In the genomic region with DNA sequence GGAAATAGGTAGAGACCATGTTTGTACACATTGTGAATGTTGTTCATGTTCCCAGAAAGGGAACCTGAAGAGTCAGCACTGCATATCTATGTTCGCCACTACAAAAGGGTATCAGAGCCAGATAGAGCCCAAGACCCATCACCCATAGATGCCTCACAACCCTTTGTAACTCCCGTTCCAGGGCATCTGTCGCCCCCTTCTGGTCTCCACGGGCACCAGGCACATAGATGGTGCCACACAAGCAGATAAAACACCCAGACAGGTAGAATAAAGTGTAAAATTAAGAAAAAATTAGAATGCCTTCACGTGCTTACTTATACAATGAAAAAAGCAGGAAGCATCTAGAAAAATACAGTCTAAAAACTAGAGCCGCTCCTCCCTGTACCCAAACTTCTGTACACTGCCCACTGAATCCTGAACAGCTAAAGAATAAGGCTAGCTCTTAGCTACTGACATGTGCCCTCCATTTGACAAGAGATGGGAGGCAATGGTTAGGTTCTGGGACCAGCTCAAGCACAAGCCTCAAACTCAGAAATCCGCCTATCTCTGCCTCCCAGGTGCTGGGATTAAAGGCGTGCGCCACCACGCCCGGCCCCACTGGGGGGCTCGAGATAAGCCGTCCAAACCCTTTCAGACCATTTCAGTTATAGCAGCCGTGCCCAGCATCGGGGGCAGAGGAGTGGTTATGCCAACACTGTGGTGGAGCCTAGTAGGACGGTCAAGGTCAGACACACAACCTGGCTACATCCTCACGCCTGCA, we compare ENCODE assay signal across 8 mouse cellular contexts. TPM values are rescaled to one million over a fixed set of nuclear protein-coding genes. Genes with fewer than 3 reads are reported as not detected.
DNase-seq lines count a peak whose midpoint lies in the region; ATAC-seq and TF ChIP-seq lines count a peak whose summit lies in the region.

No protein-coding gene starts in this region.

- no peak for DNase-seq in heart, adult 9 months (ENCODE audit: low spot score in 2 of 2)
- DNase-seq in MEL (ENCODE audit: low read depth, low spot score) = peak; percentile 80
- no peak for DNase-seq in stomach, postnatal 0 days (ENCODE audit: low spot score)
- no peak for DNase-seq in gastrocnemius, postnatal 36 days
- DNase-seq in adrenal gland, adult 2 months = no peak

- H3K4me1 ChIP-seq in heart, embryonic 12.5 days (replicated peaks) = peaks cover 8% of the 10 kb centered on the region
- peaks cover 2 to 21% of the 10 kb centered on the region in 2 experiments; a peak in 3 of 4 replicates for H3K4me1 ChIP-seq in MEL (ENCODE audit: control insufficient read depth in 1 of 2, insufficient read depth in 2 of 2, low read length in 2 of 2)
- peaks cover 31% of the 10 kb centered on the region for H3K4me1 ChIP-seq in liver, embryonic 16.5 days (ENCODE audit: control insufficient read depth, low read depth, low read length)
- H3K4me1 ChIP-seq in stomach, postnatal 0 days (replicated peaks; ENCODE audit: control insufficient read depth, insufficient read depth) = no peaks in the 10 kb centered on the region

- peak; percentile 80 to 83 (median 83) for TF ChIP-seq CTCF in MEL (IDR thresholded peaks at IDR 0.05 in 2 of 3, conservative IDR thresholded peaks at IDR 0.05 in 1 of 3; ENCODE audit: control insufficient read depth in 1 of 3, insufficient read depth in 1 of 3, low read depth in 2 of 3, low read length in 3 of 3, poor library complexity in 1 of 3, severe bottlenecking in 1 of 3)
- TF ChIP-seq CTCF in stomach, postnatal 0 days (IDR thresholded peaks at IDR 0.05; ENCODE audit: low read depth) = peak; percentile 69

- H3K79me2 ChIP-seq in MEL (ENCODE audit: control insufficient read depth, insufficient read depth, low read length, poor library complexity) = no peaks in the 10 kb centered on the region

- peak overlapping the region; percentile 91 for H3K4me2 ChIP-seq in heart, embryonic 12.5 days
- peak overlapping the region; percentile 94 for H3K4me2 ChIP-seq in liver, embryonic 16.5 days (ENCODE audit: low read depth, low read length)
- peak overlapping the region; percentile 68 for H3K4me2 ChIP-seq in stomach, postnatal 0 days (replicated peaks; ENCODE audit: low read depth)

- TF ChIP-seq RAD21 in MEL (IDR thresholded peaks at IDR 0.05; ENCODE audit: low read depth, low read length) = peak; percentile 63

- peak; percentile 83 to 93 for TF ChIP-seq EP300 in MEL (IDR thresholded peaks at IDR 0.05; ENCODE audit: low read depth in 1 of 2, low read length in 2 of 2)
- no peak for TF ChIP-seq EP300 in stomach, postnatal 0 days (optimal IDR thresholded peaks at IDR 0.05)

- peak overlapping the region; percentile 6 for H3K27ac ChIP-seq in heart, embryonic 12.5 days (ENCODE audit: poor library complexity, severe bottlenecking)
- peak overlapping the region; percentile 91 for H3K27ac ChIP-seq in MEL (ENCODE audit: control insufficient read depth, low read depth, low read length)
- peak overlapping the region; percentile 93 for H3K27ac ChIP-seq in liver, embryonic 16.5 days (ENCODE audit: low read length)
- peak overlapping the region; percentile 35; the same call in 1 of the 2 replicates for H3K27ac ChIP-seq in stomach, postnatal 0 days (replicated peaks)

- peaks cover 2% of the 10 kb centered on the region; the same call in 1 of the 2 replicates for H3K9me3 ChIP-seq in heart, embryonic 12.5 days (replicated peaks)
- no peaks in the 10 kb centered on the region for H3K9me3 ChIP-seq in MEL (replicated peaks; ENCODE audit: insufficient read depth, low read length)
- no peaks in the 10 kb centered on the region for H3K9me3 ChIP-seq in liver, embryonic 16.5 days (replicated peaks; ENCODE audit: control insufficient read depth, low read length)
- H3K9me3 ChIP-seq in stomach, postnatal 0 days (ENCODE audit: control insufficient read depth, low read length) = no peaks in the 10 kb centered on the region

- TF ChIP-seq POLR2A in MEL (IDR thresholded peaks at IDR 0.05; ENCODE audit: control insufficient read depth in 1 of 2, insufficient read depth in 1 of 2, low read depth in 1 of 2, low read length in 2 of 2, poor library complexity in 1 of 2) = no peak

- H3K9ac ChIP-seq in heart, embryonic 12.5 days = peak overlapping the region; percentile 66
- peak overlapping the region; percentile 70 for H3K9ac ChIP-seq in MEL (ENCODE audit: control insufficient read depth, low read depth, low read length, poor library complexity, severe bottlenecking)
- peak overlapping the region; percentile 66 for H3K9ac ChIP-seq in liver, embryonic 16.5 days (ENCODE audit: low read depth, low read length)
- peak overlapping the region; percentile 43 for H3K9ac ChIP-seq in stomach, postnatal 0 days (ENCODE audit: low read length)

- ATAC-seq in heart, embryonic 12.5 days (ENCODE audit: insufficient number of reproducible peaks, low FRiP score) = peak; percentile 74
- ATAC-seq in granulocyte monocyte progenitor cell, adult 5-6 weeks (replicated peaks; ENCODE audit: poor library complexity, severe bottlenecking) = 0 out of 2 replicates have a peak, but pooled peaks have one; percentile 36
- peak; percentile 89 for ATAC-seq in liver, embryonic 16.5 days (ENCODE audit: low read depth)
- no peak; the same call in none of the 2 replicates for ATAC-seq in stomach, postnatal 0 days (ENCODE audit: low FRiP score, low TSS enrichment)

- 21% methylated on average over 17 of the region's 17 CpGs for WGBS in heart, embryonic 12.5 days
- WGBS in liver, embryonic 16.5 days (ENCODE audit: insufficient replicate concordance) = 24% methylated on average over 17 of the region's 17 CpGs
- WGBS in stomach, postnatal 0 days = 25% methylated on average over 17 of the region's 17 CpGs

- intact Hi-C loops in gastrocnemius, postnatal 36 days (cut with DNase I) = no loop called here

- H3K4me3 ChIP-seq in heart, embryonic 12.5 days = peak overlapping the region; percentile 47
- H3K4me3 ChIP-seq in MEL (ENCODE audit: control insufficient read depth in 1 of 2, insufficient read depth in 1 of 2, low read depth in 2 of 2, low read length in 2 of 2) = peak overlapping the region; percentile 57 to 58
- H3K4me3 ChIP-seq in liver, embryonic 16.5 days (ENCODE audit: low read depth, low read length) = peak overlapping the region; percentile 58
- peak overlapping the region; percentile 34 for H3K4me3 ChIP-seq in stomach, postnatal 0 days (ENCODE audit: low read depth, low read length)

- peaks cover 39% of the 10 kb centered on the region for H3K27me3 ChIP-seq in heart, embryonic 12.5 days (replicated peaks)
- H3K27me3 ChIP-seq in MEL (ENCODE audit: control insufficient read depth in 1 of 2, insufficient read depth in 2 of 2, low read length in 2 of 2) = no peaks in the 10 kb centered on the region
- no peaks in the 10 kb centered on the region for H3K27me3 ChIP-seq in liver, embryonic 16.5 days (ENCODE audit: control insufficient read depth, insufficient read depth, low read depth, low read length)
- H3K27me3 ChIP-seq in stomach, postnatal 0 days (ENCODE audit: control insufficient read depth, insufficient read depth, low read length) = no peaks in the 10 kb centered on the region

- no peaks in the 10 kb centered on the region for H3K36me3 ChIP-seq in heart, embryonic 12.5 days
- H3K36me3 ChIP-seq in MEL (ENCODE audit: control insufficient read depth in 1 of 2, insufficient read depth in 2 of 2, low read length in 2 of 2) = peaks cover 0 to 14% of the 10 kb centered on the region in 2 experiments; a peak in 2 of 4 replicates
- peaks cover 10% of the 10 kb centered on the region for H3K36me3 ChIP-seq in liver, embryonic 16.5 days (ENCODE audit: control insufficient read depth, insufficient read depth)
- H3K36me3 ChIP-seq in stomach, postnatal 0 days (ENCODE audit: control insufficient read depth, insufficient read depth, low read length) = no peaks in the 10 kb centered on the region

TF ChIP-seq in MEL, 35 proteins besides CTCF, POLR2A, EP300 and RAD21 (continues in another document):
- TF ChIP-seq SMC3 (IDR thresholded peaks at IDR 0.05; ENCODE audit: low read depth, low read length) (peak; percentile 61), TAL1 (IDR thresholded peaks at IDR 0.05; ENCODE audit: low read length) (peak; percentile 91), ETS1 (IDR thresholded peaks at IDR 0.05; ENCODE audit: low read depth, low read length) (peak; percentile 50; the same call in 1 of the 2 replicates), BHLHE40 (IDR thresholded peaks at IDR 0.05; ENCODE audit: borderline replicate concordance, low read depth, low read length) (peak; percentile 15; the same call in 1 of the 2 replicates), GATA1 (IDR thresholded peaks at IDR 0.05; ENCODE audit: low read depth, low read length) (peak; percentile 78), MYB (IDR thresholded peaks at IDR 0.05; ENCODE audit: low read depth, low read length) (0 out of 2 replicates have a peak, but pooled peaks have one; percentile 21), ZNF384 (IDR thresholded peaks at IDR 0.05; ENCODE audit: low read depth, low read length) (no peak)

RNA-seq across cellular contexts. Expression of gene Trim14, which starts 9.0 kb away (rescaled TPM):
- 0.78 and 1.5 TPM in 2 replicates for polyA plus RNA-seq in heart, embryonic 12.5 days (2016; fragmentation: Nextera tagmentation; extraction: Ambion mirVana)
- 0.82 and 1.1 TPM in 2 replicates for total RNA-seq in MEL (2012; rRNA removed)
- 1 to 10 TPM in 1 of 2 experiments, not detected in 1; 5.1 TPM for polyA plus RNA-seq in MEL (2012; ENCODE audit: insufficient read depth in 1 of 2, insufficient read length in 2 of 2, low read depth in 1 of 2, low replicate concordance in 2 of 2, missing spikeins in 1 of 2)
- total RNA-seq in granulocyte monocyte progenitor cell, adult 5-6 weeks (2014; fragmentation: Nextera tagmentation) = 21.1 and 34.2 TPM in 2 replicates
- 15.6 and 16.3 TPM in 2 replicates for total RNA-seq in granulocyte monocyte progenitor cell, adult 5-6 weeks (2017)
- polyA plus RNA-seq in liver, embryonic 16.5 days (2015; fragmentation: Nextera tagmentation; extraction: Ambion mirVana) = 8.2 and 9.0 TPM in 2 replicates
- 4.0 and 4.5 TPM in 2 replicates for polyA plus RNA-seq in stomach, postnatal 0 days (2015; fragmentation: Nextera tagmentation; extraction: Ambion mirVana)
- under 1 TPM; 0.36 to 0.37 TPM for total RNA-seq in gastrocnemius, postnatal 36 days (2021)
- 1 to 10 TPM; 4.9 to 5.8 TPM for total RNA-seq in adrenal gland, adult 2 months (2021)
- 16.0 and 21.3 TPM in 2 replicates for polyA plus RNA-seq in adrenal gland, adult 2 months (2012; rRNA removed)

RNA-seq across cellular contexts. Expression of gene Nans, which starts 37.9 kb away (rescaled TPM):
- 62.2 and 68.3 TPM in 2 replicates for polyA plus RNA-seq in heart, embryonic 12.5 days (2016; fragmentation: Nextera tagmentation; extraction: Ambion mirVana)
- total RNA-seq in MEL (2012; rRNA removed) = 124 and 136 TPM in 2 replicates
- polyA plus RNA-seq in MEL (2012; ENCODE audit: insufficient read depth in 1 of 2, insufficient read length in 2 of 2, low read depth in 1 of 2, low replicate concordance in 2 of 2, missing spikeins in 1 of 2) = 100 to 1,000 TPM; 182 to 246 TPM
- 77.2 and 94.3 TPM in 2 replicates for total RNA-seq in granulocyte monocyte progenitor cell, adult 5-6 weeks (2014; fragmentation: Nextera tagmentation)
- 86.2 and 97.0 TPM in 2 replicates for total RNA-seq in granulocyte monocyte progenitor cell, adult 5-6 weeks (2017)
- polyA plus RNA-seq in liver, embryonic 16.5 days (2015; fragmentation: Nextera tagmentation; extraction: Ambion mirVana) = 40.5 and 48.3 TPM in 2 replicates
- polyA plus RNA-seq in stomach, postnatal 0 days (2015; fragmentation: Nextera tagmentation; extraction: Ambion mirVana) = 65.1 and 67.7 TPM in 2 replicates
- total RNA-seq in gastrocnemius, postnatal 36 days (2021) = 10 to 100 TPM; 15.6 to 18.0 TPM
- total RNA-seq in adrenal gland, adult 2 months (2021) = 10 to 100 TPM; 38.4 to 42.5 TPM
- polyA plus RNA-seq in adrenal gland, adult 2 months (2012; rRNA removed) = 13.7 and 16.0 TPM in 2 replicates

Comparison
In these comparisons a context has a peak if more than half of its experiments do, and no peak if none do; other contexts are left out.
1. H3K27ac ChIP-seq: peak in every context shown above with its lines; median percentile 93 in liver, embryonic 16.5 days; 91 in MEL; 35 in stomach, postnatal 0 days; 6 in heart, embryonic 12.5 days.